Mouse (Mus musculus): ENCODE results near the gene 4933402E13Rik. TPM values are rescaled to one million over a fixed set of nuclear protein-coding genes. Genes with fewer than 3 reads are reported as not detected.

The 4933402E13Rik gene
- total RNA-seq (2021), result not detected
- long read RNA-seq, experiment 1, result 0 reads
- long read RNA-seq, experiment 2, result 0 reads

- no peak for DNase-seq
- intact Hi-C loops (cut with DNase I), result no loop called here
Measured at GRCm38 (mm10) chrX:62283199-62283598, at the start of gene 4933402E13Rik. Gene 4933402E13Rik (plus strand): TSS chrX:62283499.

Other genes starting within 250 kb of the 4933402E13Rik start
- not detected for gene 4931400O07Rik, start 184.5 kb downstream of the 4933402E13Rik start, total RNA-seq (2021)

Measured in gastrocnemius, postnatal 36 days (tissue).